In the genomic region with DNA sequence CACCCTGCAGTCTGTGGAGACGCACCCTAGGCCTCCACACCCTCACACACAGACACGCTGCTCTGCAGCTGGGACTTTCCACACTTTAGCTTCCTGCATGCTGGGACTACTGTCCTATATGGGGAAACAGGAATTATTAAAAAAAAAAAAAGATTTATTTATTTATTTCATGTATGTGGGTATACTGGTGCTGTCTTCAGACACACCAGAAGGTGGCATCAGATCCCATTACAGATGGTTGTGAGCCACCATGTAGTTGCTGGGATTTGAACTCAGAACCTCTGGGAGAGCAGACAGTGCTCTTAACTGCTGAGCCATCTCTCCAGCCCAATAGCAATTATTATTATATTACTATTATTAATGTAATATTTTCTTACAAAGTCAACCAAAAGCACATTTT, we compare ENCODE assay signal across 21 mouse cellular contexts.
DNase-seq lines count a peak whose midpoint lies in the region; ATAC-seq and TF ChIP-seq lines count a peak whose summit lies in the region.
"Had no signal": no experiment of that assay in that cellular context is flagged by ENCODE, and none has a peak within 500 bp of the region (broad histone marks: within the 10 kb centered on the region; RNA-seq: fewer than 3 reads in every experiment).

No protein-coding gene starts in this region.

- TF ChIP-seq EP300 in stomach, postnatal 0 days (optimal IDR thresholded peaks at IDR 0.05), result no peak

- peak; percentile 53 for TF ChIP-seq CTCF in gastrocnemius, adult 2 months (IDR thresholded peaks at IDR 0.05)
- TF ChIP-seq CTCF in kidney, adult 2 months (conservative IDR thresholded peaks at IDR 0.05; ENCODE audit: insufficient read depth, insufficient read length, low read depth, low read length), result 0 out of 2 replicates have a peak, but pooled peaks have one; percentile 4
- peak; percentile 11; the same call in 1 of the 2 replicates for TF ChIP-seq CTCF in lung, embryonic 14.5 days (IDR thresholded peaks at IDR 0.05; ENCODE audit: low read depth)
- peak; percentile 37 for TF ChIP-seq CTCF in stomach, postnatal 0 days (IDR thresholded peaks at IDR 0.05; ENCODE audit: low read depth)

- intact Hi-C loops in gastrocnemius, adult 2 months (cut with DNase I), result loop anchor here (5.0 kb wide), 2 partner anchors 42 to 138 kb away; no protein-coding TSS in a partner anchor

- no peak for ATAC-seq in lung, embryonic 14.5 days (ENCODE audit: insufficient read depth)
- ATAC-seq in stomach, postnatal 0 days (ENCODE audit: low FRiP score, low TSS enrichment), result no peak
- ATAC-seq: forebrain, embryonic 14.5 days had no signal

- H3K9ac ChIP-seq in lung, embryonic 14.5 days, result no peak overlapping the region
- H3K9ac ChIP-seq in stomach, postnatal 0 days (ENCODE audit: low read length), result no peak overlapping the region
- H3K9ac ChIP-seq: embryonic facial prominence, embryonic 15.5 days; heart, embryonic 12.5 days; hindbrain, embryonic 15.5 days had no signal

- no peak overlapping the region for H3K4me3 ChIP-seq in gastrocnemius, adult 2 months
- H3K4me3 ChIP-seq in kidney, adult 2 months (ENCODE audit: insufficient read depth, low read depth, low read length), result no peak overlapping the region
- no peak overlapping the region for H3K4me3 ChIP-seq in lung, embryonic 14.5 days (ENCODE audit: low read depth, low read length)
- no peak overlapping the region for H3K4me3 ChIP-seq in stomach, postnatal 0 days (ENCODE audit: low read depth, low read length)
- H3K4me3 ChIP-seq: embryonic facial prominence, embryonic 15.5 days; erythroblast, embryonic 14.5 days; forebrain, embryonic 10.5 days; heart, embryonic 12.5 days; hindbrain, embryonic 10.5 days; hindbrain, embryonic 15.5 days had no signal

- peaks cover 3% of the 10 kb centered on the region; the same call in 1 of the 2 replicates for H3K36me3 ChIP-seq in kidney, adult 2 months (ENCODE audit: control insufficient read depth, insufficient read depth, low read length)
- H3K36me3 ChIP-seq in lung, embryonic 14.5 days (ENCODE audit: insufficient read depth), result peaks cover 52% of the 10 kb centered on the region
- H3K36me3 ChIP-seq in stomach, postnatal 0 days (ENCODE audit: control insufficient read depth, insufficient read depth, low read length), result peaks cover 11% of the 10 kb centered on the region; the same call in 1 of the 2 replicates

- H3K9me3 ChIP-seq in lung, embryonic 14.5 days (ENCODE audit: low read depth, low read length), result no peaks in the 10 kb centered on the region
- H3K9me3 ChIP-seq in stomach, postnatal 0 days (ENCODE audit: control insufficient read depth, low read length), result no peaks in the 10 kb centered on the region
- H3K9me3 ChIP-seq: embryonic facial prominence, embryonic 15.5 days; forebrain, embryonic 10.5 days; heart, embryonic 12.5 days; hindbrain, embryonic 10.5 days; hindbrain, embryonic 15.5 days had no signal

- no peak for DNase-seq in gastrocnemius, adult 2 months
- DNase-seq in gastrocnemius, postnatal 25 days, result no peak
- DNase-seq in kidney, adult 2 months, result no peak
- no peak for DNase-seq in kidney, postnatal 14 days
- DNase-seq in lung, embryonic 14.5 days, result no peak
- no peak for DNase-seq in lung, postnatal 36 days
- DNase-seq in stomach, postnatal 0 days (ENCODE audit: low spot score), result no peak
- DNase-seq: adrenal gland, adult 2 months; adrenal gland, postnatal 25 days; cerebellum, adult 18-20 months; cerebellum, postnatal 14 days; embryo, embryonic 11 days; heart, adult 18-20 months had no signal

- no peak for TF ChIP-seq POLR2A in kidney, adult 2 months (IDR thresholded peaks at IDR 0.05; ENCODE audit: low read depth, low read length)

- WGBS in kidney, adult 2 months, result 91% methylated on average over 2 of the region's 2 CpGs
- WGBS in lung, embryonic 14.5 days, result 93% methylated on average over 2 of the region's 2 CpGs
- 68% methylated on average over 2 of the region's 2 CpGs for WGBS in stomach, postnatal 0 days

- no peak overlapping the region for H3K27ac ChIP-seq in gastrocnemius, adult 2 months
- H3K27ac ChIP-seq in kidney, adult 2 months (ENCODE audit: insufficient read depth, low read depth, low read length), result no peak overlapping the region
- H3K27ac ChIP-seq in lung, embryonic 14.5 days (ENCODE audit: low read depth), result no peak overlapping the region
- H3K27ac ChIP-seq in stomach, postnatal 0 days (replicated peaks), result no peak overlapping the region
- H3K27ac ChIP-seq: embryonic facial prominence, embryonic 15.5 days; forebrain, embryonic 10.5 days; hindbrain, embryonic 10.5 days; hindbrain, embryonic 15.5 days had no signal

- H3K4me1 ChIP-seq in kidney, adult 2 months (ENCODE audit: control insufficient read depth, insufficient read depth, low read length), result no peaks in the 10 kb centered on the region
- peaks cover 2% of the 10 kb centered on the region; the same call in 1 of the 2 replicates for H3K4me1 ChIP-seq in lung, embryonic 14.5 days (ENCODE audit: insufficient read depth)
- no peaks in the 10 kb centered on the region for H3K4me1 ChIP-seq in stomach, postnatal 0 days (replicated peaks; ENCODE audit: control insufficient read depth, insufficient read depth)
- H3K4me1 ChIP-seq: forebrain, embryonic 10.5 days; hindbrain, embryonic 10.5 days; hindbrain, embryonic 15.5 days had no signal

- no peak overlapping the region for H3K4me2 ChIP-seq in lung, embryonic 14.5 days
- no peak overlapping the region for H3K4me2 ChIP-seq in stomach, postnatal 0 days (replicated peaks; ENCODE audit: low read depth)
- H3K4me2 ChIP-seq: embryonic facial prominence, embryonic 15.5 days; heart, embryonic 12.5 days; hindbrain, embryonic 15.5 days had no signal

- H3K27me3 ChIP-seq in kidney, adult 2 months (replicated peaks; ENCODE audit: control insufficient read depth, insufficient read depth, low read length), result no peaks in the 10 kb centered on the region
- H3K27me3 ChIP-seq in lung, embryonic 14.5 days (ENCODE audit: insufficient read depth, low read length), result no peaks in the 10 kb centered on the region
- no peaks in the 10 kb centered on the region for H3K27me3 ChIP-seq in stomach, postnatal 0 days (ENCODE audit: control insufficient read depth, insufficient read depth, low read length)
- H3K27me3 ChIP-seq: CH12.LX; embryonic facial prominence, embryonic 15.5 days; heart, embryonic 12.5 days; hindbrain, embryonic 15.5 days had no signal
